Mouse (Mus musculus): Measurements from ENCODE around the gene Gm49380.

- no peak for TF ChIP-seq CTCF (IDR thresholded peaks at IDR 0.05; ENCODE audit: control insufficient read depth, insufficient read depth, insufficient replicate concordance, low read depth, low read length)
- no peak for TF ChIP-seq POLR2A (IDR thresholded peaks at IDR 0.05; ENCODE audit: control insufficient read depth, low read depth, low read length)
These were observed 71.0 kb downstream of the Gm49380 start for GRCm38 (mm10) chr9:44042396-44042680.

All from testis, adult 2 months (tissue).